Mouse (Mus musculus) liver, adult 2 months (tissue): ENCODE data around the gene Pepd. TPM values are rescaled to one million over a fixed set of nuclear protein-coding genes. Genes with fewer than 3 reads are reported as not detected.

Source experiments
- DNase-seq: peaks from one replicate; pipeline ENCODE4 v3.0.0-alpha.2; 2011; ENCODE audit warnings: low read depth, low spot score; ENCODE audit errors: extremely low read depth
- H3K27ac ChIP-seq: fragments of 200-500 bp; replicated peaks from 2 replicates; pipeline ENCODE4 v1.5.1; 2012; ENCODE audit warnings: low read depth, mild to moderate bottlenecking, control low read depth, inconsistent platforms, low read length; ENCODE audit not compliant: insufficient read depth
- H3K27me3 ChIP-seq: fragments of 200-500 bp; 2 replicates; pipeline ENCODE4 v1.6.1; 2012; ENCODE audit warnings: mild to moderate bottlenecking, moderate library complexity, low read length, inconsistent platforms; ENCODE audit not compliant: control insufficient read depth, insufficient read depth
- H3K36me3 ChIP-seq: fragments of 200-500 bp; 2 replicates; pipeline ENCODE4 v1.6.1; 2012; ENCODE audit warnings: low read length, inconsistent platforms; ENCODE audit not compliant: control insufficient read depth, insufficient read depth
- H3K4me1 ChIP-seq: fragments of 200-500 bp; 2 replicates; pipeline ENCODE4 v1.6.1; 2011; ENCODE audit warnings: low read length; ENCODE audit not compliant: control insufficient read depth, insufficient read depth
- H3K4me3 ChIP-seq: fragments of 200-500 bp; 2 replicates; pipeline ENCODE4 v1.5.1; 2011; ENCODE audit warnings: low read depth, mild to moderate bottlenecking, control low read depth, low read length, moderate library complexity; ENCODE audit not compliant: insufficient read depth
- H3K79me2 ChIP-seq: fragments of 200-500 bp; 2 replicates; pipeline ENCODE4 v1.6.1; 2012; ENCODE audit warnings: inconsistent platforms, mild to moderate bottlenecking, low read length, moderate library complexity; ENCODE audit not compliant: control insufficient read depth, insufficient read depth
- H3K9ac ChIP-seq: fragments of 200-500 bp; 2 replicates; pipeline ENCODE4 v1.6.1; 2012; ENCODE audit warnings: low read depth, mild to moderate bottlenecking, control low read depth, inconsistent platforms, low read length
- CTCF ChIP-seq: fragments of 200-500 bp; IDR thresholded peaks from 2 replicates; pipeline ENCODE4 v1.5.1; 2011; ENCODE audit warnings: low read depth, low read length, control low read depth
- POLR2A ChIP-seq: fragments of 200-500 bp; IDR thresholded peaks from 2 replicates; pipeline ENCODE4 v1.6.1; 2011; ENCODE audit warnings: low read length, control low read depth; ENCODE audit not compliant: insufficient read depth; ENCODE audit errors: extremely low read depth
- WGBS: fragments of 180-500 bp; shearing (Covaris S2); methylation state at CpG from one replicate; pipeline ENCODE4 v1.1.7; 2018; 5-methylcytosine and 5-hydroxymethylcytosine counted together
- polyA plus RNA-seq: library from polyadenylated mRNA; depleted of rRNA; stranded (reverse); fragments of >200 nt; gene quantifications from 2 replicates; pipeline ENCODE4 v1.2.3, GENCODE M21; 2012
- total RNA-seq: library from RNA; depleted of rRNA; stranded (reverse); fragments of >200 nt; gene quantifications from 2 replicates; pipeline ENCODE4 v1.2.3, GENCODE M21; 2014

Gene Pepd
- total and polyA plus RNA-seq, 2 experiments: 71.9 to 76.2 TPM

DNA sequence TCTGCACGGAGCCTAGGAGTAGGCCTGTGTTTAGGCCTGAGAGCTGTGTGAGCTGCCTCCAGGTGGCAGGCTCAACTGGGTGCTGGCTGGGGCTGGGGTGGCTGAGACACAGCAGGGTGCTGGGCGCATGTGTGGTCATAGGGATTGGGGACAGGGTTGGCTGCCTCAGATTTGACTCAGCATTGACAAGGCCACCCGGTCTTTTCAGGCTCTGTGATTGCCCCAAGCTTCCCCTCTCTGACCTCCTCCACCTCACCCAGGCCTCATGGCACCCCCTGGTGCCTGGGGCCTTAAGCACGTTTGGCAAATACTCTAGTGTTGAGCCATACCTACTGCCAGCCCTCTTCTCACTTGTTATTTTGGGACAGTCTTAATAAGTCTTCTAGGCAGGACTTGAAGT lies 111.1 kb downstream of the Pepd start:
- WGBS: 83% methylated on average over 4 of the region's 4 CpGs
- no peak for DNase-seq
- H3K27me3 ChIP-seq: no peaks in the 10 kb centered on the region
- no peak overlapping the region for H3K4me3 ChIP-seq
- no peaks in the 10 kb centered on the region for H3K79me2 ChIP-seq
- TF ChIP-seq CTCF (no peak), POLR2A (no peak)
- no peaks in the 10 kb centered on the region for H3K36me3 ChIP-seq
- H3K27ac ChIP-seq: no peak overlapping the region
- peaks cover 6% of the 10 kb centered on the region; the same call in 1 of the 2 replicates for H3K4me1 ChIP-seq
- H3K9ac ChIP-seq: no peak overlapping the region

DNA sequence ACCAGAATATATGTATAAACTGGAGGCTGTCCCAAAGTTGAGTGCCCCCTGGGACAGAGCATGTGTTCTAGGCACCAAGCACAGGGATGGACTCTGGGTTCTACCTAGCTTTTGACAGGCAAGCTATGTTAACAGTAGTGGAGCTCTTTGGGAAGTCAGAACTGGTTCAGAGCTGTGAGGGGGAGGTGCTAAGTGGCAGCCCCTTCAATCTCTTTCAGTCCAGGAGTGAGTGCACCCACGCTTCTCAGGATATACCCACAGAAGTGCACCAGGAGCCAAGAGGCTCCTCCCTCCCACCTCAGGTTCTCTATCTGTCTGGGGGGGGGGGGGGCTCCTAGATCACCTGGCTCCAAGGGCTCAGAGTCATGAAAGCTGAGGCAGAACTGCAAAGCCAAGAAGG lies 112.2 kb downstream of the Pepd start:
- no peaks in the 10 kb centered on the region for H3K36me3 ChIP-seq
- no peak for TF ChIP-seq CTCF
- no peak for TF ChIP-seq POLR2A
- no peaks in the 10 kb centered on the region for H3K27me3 ChIP-seq
- WGBS: 95% methylated on average over 1 of the region's 1 CpGs
- DNase-seq: no peak
- no peaks in the 10 kb centered on the region for H3K79me2 ChIP-seq
- H3K9ac ChIP-seq: no peak overlapping the region
- H3K4me3 ChIP-seq: no peak overlapping the region
- H3K4me1 ChIP-seq: peaks cover 10% of the 10 kb centered on the region
- no peak overlapping the region for H3K27ac ChIP-seq

- Histone ChIP-seq H3K79me2 (no peaks in the 10 kb centered on the region), H3K27me3 (no peaks in the 10 kb centered on the region), H3K27ac (no peak overlapping the region), H3K9ac (no peak overlapping the region), H3K4me1 (peaks cover 12% of the 10 kb centered on the region), H3K36me3 (no peaks in the 10 kb centered on the region), H3K4me3 (no peak overlapping the region)
- peak; percentile 43 for DNase-seq
- 48% methylated on average over 5 of the region's 5 CpGs for whole genome bisulfite sequencing
- TF ChIP-seq CTCF (peak; percentile 99), POLR2A (no peak)
Measured at GRCm38 (mm10) chr7:35025409-35026275, 113.5 kb downstream of the Pepd start.

GRCm38 (mm10) chr7:35026276-35026630 lies 114.1 kb downstream of the Pepd start:
- H3K27ac ChIP-seq: no peak overlapping the region
- no peaks in the 10 kb centered on the region for H3K79me2 ChIP-seq
- H3K36me3 ChIP-seq: no peaks in the 10 kb centered on the region
- H3K4me3 ChIP-seq: no peak overlapping the region
- TF ChIP-seq POLR2A (no peak), CTCF (no peak)
- no peak overlapping the region for H3K9ac ChIP-seq
- no peak for DNase-seq
- no peaks in the 10 kb centered on the region for H3K27me3 ChIP-seq
- H3K4me1 ChIP-seq: peaks cover 12% of the 10 kb centered on the region
- 83% methylated on average over 4 of the region's 4 CpGs for WGBS

GRCm38 (mm10) chr7:35026838-35027291 lies 114.7 kb downstream of the Pepd start:
- TF ChIP-seq CTCF (peak; percentile 38; the same call in 1 of the 2 replicates), POLR2A (no peak)
- 50% methylated on average over 3 of the region's 3 CpGs for WGBS
- Histone ChIP-seq H3K9ac (no peak overlapping the region), H3K4me3 (no peak overlapping the region), H3K4me1 (peaks cover 12% of the 10 kb centered on the region), H3K79me2 (no peaks in the 10 kb centered on the region), H3K27me3 (no peaks in the 10 kb centered on the region), H3K27ac (no peak overlapping the region), H3K36me3 (no peaks in the 10 kb centered on the region)
- DNase-seq: peak; percentile 62

- no peak for DNase-seq
- H3K4me1 ChIP-seq: peaks cover 12% of the 10 kb centered on the region
- TF ChIP-seq POLR2A: no peak
- TF ChIP-seq CTCF: no peak
- H3K27ac ChIP-seq: no peak overlapping the region; the same call in 1 of the 2 replicates
- no peaks in the 10 kb centered on the region for H3K36me3 ChIP-seq
- no peak overlapping the region for H3K9ac ChIP-seq
- no peaks in the 10 kb centered on the region for H3K79me2 ChIP-seq
- no peaks in the 10 kb centered on the region for H3K27me3 ChIP-seq
- H3K4me3 ChIP-seq: no peak overlapping the region
- WGBS: 79% methylated on average over 9 of the region's 9 CpGs
Measured at GRCm38 (mm10) chr7:35027801-35028420, 115.7 kb downstream of the Pepd start.
